ENCODE assay signal across 16 mouse cellular contexts in genomic region chr2:178673621-178674020, GRCm38 (mm10).
DNase-seq lines count a peak whose midpoint lies in the region; TF ChIP-seq lines count a peak whose summit lies in the region.
"Had no signal": no experiment of that assay in that cellular context is flagged by ENCODE, and none has a peak within 500 bp of the region (broad histone marks: within the 10 kb centered on the region; RNA-seq: fewer than 3 reads in every experiment).

No protein-coding gene starts in this region.

- no peak overlapping the region for H3K27ac ChIP-seq in cerebellum, adult 2 months (ENCODE audit: insufficient read depth, low read length)
- 0 out of 2 replicates have a peak overlapping the region, but pooled peaks have one; percentile 5 for H3K27ac ChIP-seq in left cerebral cortex, adult 2 months
- H3K27ac ChIP-seq: embryonic facial prominence, embryonic 15.5 days; forebrain, embryonic 10.5 days; gastrocnemius, adult 2 months; hindbrain, embryonic 12.5 days had no signal

- TF ChIP-seq CTCF in cerebellum, adult 2 months (IDR thresholded peaks at IDR 0.05; ENCODE audit: borderline replicate concordance, insufficient read depth, low read depth, low read length), result no peak
- TF ChIP-seq CTCF in left cerebral cortex, adult 2 months (IDR thresholded peaks at IDR 0.05), result no peak

- peaks cover 5% of the 10 kb centered on the region; the same call in 1 of the 2 replicates for H3K4me1 ChIP-seq in cerebellum, adult 2 months (ENCODE audit: control insufficient read depth, insufficient read depth, low read length)
- H3K4me1 ChIP-seq: embryonic facial prominence, embryonic 15.5 days had no signal

- no peak overlapping the region for H3K4me3 ChIP-seq in cerebellum, adult 2 months (replicated peaks; ENCODE audit: insufficient read depth, low read depth, low read length)
- H3K4me3 ChIP-seq in left cerebral cortex, adult 2 months, result no peak overlapping the region
- H3K4me3 ChIP-seq: embryonic facial prominence, embryonic 15.5 days; erythroblast, embryonic 14.5 days; forebrain, embryonic 10.5 days; gastrocnemius, adult 2 months; hindbrain, embryonic 12.5 days had no signal

- no peak for TF ChIP-seq POLR2A in cerebellum, adult 2 months (IDR thresholded peaks at IDR 0.05; ENCODE audit: borderline replicate concordance, insufficient read depth, low read length)

- intact Hi-C loops in left cerebral cortex, adult 2 months (cut with DNase I), result no loop called here

- 42% methylated on average over 4 of the region's 4 CpGs for WGBS in cerebellum, adult 2 months

- peak; percentile 58 for DNase-seq in cerebellum, postnatal 10 days
- no peak for DNase-seq in cerebellum, adult 2 months
- no peak for DNase-seq in left cerebral cortex, adult 2 months (ENCODE audit: extremely low spot score in 1 of 2, low spot score in 2 of 2)
- no peak for DNase-seq in left cerebral cortex, adult 9 months (ENCODE audit: low spot score in 2 of 2)
- peak; percentile 46 for DNase-seq in adrenal gland, postnatal 14 days
- peak; percentile 8 for DNase-seq in adrenal gland, postnatal 25 days
- DNase-seq: cerebellum, adult 18-20 months; cerebellum, postnatal 36 days; gastrocnemius, adult 2 months; gastrocnemius, postnatal 25 days; heart, postnatal 10 days; heart, postnatal 4 days had no signal

- H3K27me3 ChIP-seq in cerebellum, adult 2 months (ENCODE audit: control insufficient read depth, insufficient read depth, low read length), result no peaks in the 10 kb centered on the region
- H3K27me3 ChIP-seq: embryonic facial prominence, embryonic 15.5 days had no signal

Comparison
In these comparisons a context has a peak if more than half of its experiments do, and no peak if none do; other contexts are left out.
1. DNase-seq: peak in cerebellum, postnatal 10 days (2 of 2), adrenal gland, postnatal 14 days (single experiment) and adrenal gland, postnatal 25 days (single experiment); none in cerebellum, adult 2 months (0 of 2), left cerebral cortex, adult 2 months (0 of 2) and left cerebral cortex, adult 9 months (0 of 2).